Mouse (Mus musculus): ENCODE measurements around the gene Nrxn1. TPM values are rescaled to one million over a fixed set of nuclear protein-coding genes. Genes with fewer than 3 reads are reported as not detected.

Nrxn1 gene
- total and polyA plus RNA-seq, 3 experiments, result 2.0 to 2.7 (median 2.1) TPM

DNA sequence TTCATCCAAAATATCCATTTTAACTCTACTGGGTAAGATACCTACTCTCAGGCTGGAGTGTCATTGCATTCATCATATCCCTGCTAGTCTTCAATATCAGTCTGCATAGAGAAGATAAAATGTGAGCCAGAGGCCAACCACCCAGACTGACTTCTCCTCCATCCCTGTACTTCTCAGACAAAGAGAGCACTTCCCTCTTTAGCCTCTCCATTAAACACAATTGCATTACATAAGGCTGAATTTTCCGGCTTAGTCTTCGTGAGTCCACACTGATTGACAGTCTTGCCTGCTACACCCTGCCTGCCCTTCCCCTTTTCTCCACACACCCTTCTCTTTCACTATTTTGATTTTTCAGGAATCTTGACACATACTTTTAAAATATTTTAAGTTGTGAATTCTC is 858.1 kb downstream of the Nrxn1 start:
- no peak for TF ChIP-seq CTCF (IDR thresholded peaks at IDR 0.05)
- TF ChIP-seq EP300 (IDR thresholded peaks at IDR 0.05; ENCODE audit: insufficient read depth, low read depth, low read length), result no peak
- TF ChIP-seq POLR2A (IDR thresholded peaks at IDR 0.05; ENCODE audit: insufficient read depth, low read depth, low read length), result no peak
- Histone ChIP-seq H3K4me3 (no peak overlapping the region), H3K4me1 (ENCODE audit: control insufficient read depth, insufficient read depth, low read length) (no peaks in the 10 kb centered on the region), H3K27me3 (ENCODE audit: control insufficient read depth, insufficient read depth, low read length) (no peaks in the 10 kb centered on the region), H3K36me3 (ENCODE audit: control insufficient read depth, insufficient read depth, low read length) (no peaks in the 10 kb centered on the region), H3K27ac (no peak overlapping the region), H3K79me2 (replicated peaks; ENCODE audit: control insufficient read depth, insufficient read depth, low read length) (no peaks in the 10 kb centered on the region), H3K9ac (ENCODE audit: low read depth, low read length) (no peak overlapping the region)
- no peak for DNase-seq
- intact Hi-C loops (cut with DNase I), result no loop called here
- WGBS, result 80% methylated on average over 2 of the region's 2 CpGs

DNA sequence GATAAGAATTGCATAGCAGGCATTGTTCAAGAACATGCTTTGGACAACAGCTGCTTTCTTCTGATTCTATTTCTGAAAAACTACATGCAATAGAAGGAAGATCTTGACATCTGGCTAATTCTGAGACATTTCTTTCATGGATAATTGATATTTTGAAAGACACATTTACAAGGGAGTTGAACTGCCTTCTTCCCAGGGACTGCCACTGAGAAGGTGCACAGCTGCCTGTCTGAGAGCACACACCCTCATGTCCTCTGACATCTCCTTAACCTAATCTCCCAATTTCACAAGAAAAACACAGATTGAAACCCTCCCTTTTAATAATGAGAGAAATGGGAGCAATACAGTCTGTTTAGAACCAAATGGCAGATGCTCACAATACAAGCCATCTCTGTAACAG is 884.3 kb downstream of the Nrxn1 start:
- intact Hi-C loops (cut with DNase I), result no loop called here
- Histone ChIP-seq H3K4me3 (no peak overlapping the region), H3K4me1 (ENCODE audit: control insufficient read depth, insufficient read depth, low read length) (no peaks in the 10 kb centered on the region), H3K9ac (ENCODE audit: low read depth, low read length) (no peak overlapping the region), H3K27ac (no peak overlapping the region), H3K27me3 (ENCODE audit: control insufficient read depth, insufficient read depth, low read length) (no peaks in the 10 kb centered on the region), H3K79me2 (replicated peaks; ENCODE audit: control insufficient read depth, insufficient read depth, low read length) (no peaks in the 10 kb centered on the region), H3K36me3 (ENCODE audit: control insufficient read depth, insufficient read depth, low read length) (no peaks in the 10 kb centered on the region)
- no peak for DNase-seq
- TF ChIP-seq POLR2A (IDR thresholded peaks at IDR 0.05; ENCODE audit: insufficient read depth, low read depth, low read length), result no peak
- no peak for TF ChIP-seq CTCF (IDR thresholded peaks at IDR 0.05)
- no peak for TF ChIP-seq EP300 (IDR thresholded peaks at IDR 0.05; ENCODE audit: insufficient read depth, low read depth, low read length)

DNA sequence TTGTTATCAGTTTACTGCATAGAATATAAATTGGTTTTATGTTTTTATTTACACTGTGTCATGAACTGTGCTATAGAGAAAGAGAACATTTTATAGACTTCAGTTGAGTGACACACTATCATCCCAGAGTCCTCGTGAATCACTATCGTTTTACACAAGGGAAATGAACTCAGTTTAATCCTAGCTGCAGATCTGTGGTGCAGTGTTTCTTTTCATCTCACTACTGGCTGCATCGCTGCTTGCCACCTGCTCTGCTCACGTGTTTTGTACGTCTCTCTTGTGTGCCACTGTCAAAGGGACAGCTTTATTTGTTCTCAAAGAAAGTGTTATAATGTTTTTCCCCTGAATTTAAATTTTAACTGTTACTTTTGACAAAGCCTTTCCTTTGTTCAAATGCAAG is 885.3 kb downstream of the Nrxn1 start:
- intact Hi-C loops (cut with DNase I), result no loop called here
- Histone ChIP-seq H3K9ac (ENCODE audit: low read depth, low read length) (no peak overlapping the region), H3K79me2 (replicated peaks; ENCODE audit: control insufficient read depth, insufficient read depth, low read length) (no peaks in the 10 kb centered on the region), H3K4me3 (no peak overlapping the region), H3K4me1 (ENCODE audit: control insufficient read depth, insufficient read depth, low read length) (no peaks in the 10 kb centered on the region), H3K27me3 (ENCODE audit: control insufficient read depth, insufficient read depth, low read length) (no peaks in the 10 kb centered on the region), H3K36me3 (ENCODE audit: control insufficient read depth, insufficient read depth, low read length) (no peaks in the 10 kb centered on the region), H3K27ac (no peak overlapping the region)
- WGBS, result 68% methylated on average over 5 of the region's 5 CpGs
- DNase-seq, result no peak
- TF ChIP-seq EP300 (IDR thresholded peaks at IDR 0.05; ENCODE audit: insufficient read depth, low read depth, low read length) (no peak), POLR2A (IDR thresholded peaks at IDR 0.05; ENCODE audit: insufficient read depth, low read depth, low read length) (no peak), CTCF (IDR thresholded peaks at IDR 0.05) (no peak)

DNA sequence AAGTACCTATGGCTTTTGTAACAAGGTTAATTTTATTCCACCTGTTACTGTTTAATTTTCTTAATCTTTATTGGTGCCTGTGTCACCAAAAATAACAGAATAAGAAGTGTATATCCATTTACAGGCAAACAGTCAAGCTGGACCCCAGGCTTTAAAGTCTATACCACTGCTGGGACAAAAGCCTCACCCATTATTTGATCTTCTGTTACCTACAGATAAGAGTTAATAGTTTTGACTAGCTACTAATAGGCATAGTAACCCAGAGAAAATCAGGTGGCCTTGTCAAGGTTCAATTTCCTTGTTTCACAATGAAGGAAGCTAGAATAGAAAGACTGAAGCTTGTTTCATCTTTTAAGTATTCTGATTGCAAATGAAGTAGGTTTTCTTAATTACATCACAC is 888.9 kb downstream of the Nrxn1 start:
- H3K9ac ChIP-seq (ENCODE audit: low read depth, low read length), result no peak overlapping the region
- H3K27me3 ChIP-seq (ENCODE audit: control insufficient read depth, insufficient read depth, low read length), result no peaks in the 10 kb centered on the region
- DNase-seq, result no peak

DNA sequence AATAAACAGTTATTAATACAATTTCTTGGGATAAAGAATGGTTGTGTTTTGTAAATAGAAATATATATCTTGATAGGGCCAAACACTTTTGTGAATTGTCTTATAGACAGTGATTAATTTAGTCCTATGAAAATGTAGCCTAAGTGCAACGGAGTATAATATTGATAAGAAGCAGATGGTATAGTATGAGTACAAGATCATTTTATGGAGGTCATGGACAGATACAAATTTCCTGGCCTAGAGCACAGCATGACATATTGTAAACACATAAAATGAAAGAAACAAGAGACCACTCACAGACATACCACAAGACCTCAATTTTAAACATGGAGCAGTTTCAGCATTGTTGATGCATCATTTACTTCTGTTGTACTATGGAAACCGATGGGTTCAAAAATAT is 890.1 kb downstream of the Nrxn1 start:
- H3K27ac ChIP-seq, result no peak overlapping the region
- WGBS, result 83% methylated on average over 2 of the region's 2 CpGs
- H3K27me3 ChIP-seq (ENCODE audit: control insufficient read depth, insufficient read depth, low read length), result no peaks in the 10 kb centered on the region
- no peaks in the 10 kb centered on the region for H3K4me1 ChIP-seq (ENCODE audit: control insufficient read depth, insufficient read depth, low read length)
- no peaks in the 10 kb centered on the region for H3K79me2 ChIP-seq (replicated peaks; ENCODE audit: control insufficient read depth, insufficient read depth, low read length)
- no peaks in the 10 kb centered on the region for H3K36me3 ChIP-seq (ENCODE audit: control insufficient read depth, insufficient read depth, low read length)
- TF ChIP-seq CTCF (IDR thresholded peaks at IDR 0.05) (no peak), POLR2A (IDR thresholded peaks at IDR 0.05; ENCODE audit: insufficient read depth, low read depth, low read length) (no peak), EP300 (IDR thresholded peaks at IDR 0.05; ENCODE audit: insufficient read depth, low read depth, low read length) (no peak)
- DNase-seq, result no peak
- H3K9ac ChIP-seq (ENCODE audit: low read depth, low read length), result no peak overlapping the region
- intact Hi-C loops (cut with DNase I), result no loop called here
- no peak overlapping the region for H3K4me3 ChIP-seq

More for the DNA sequence above, 888.9 kb downstream of the Nrxn1 start:
- H3K4me1 ChIP-seq (ENCODE audit: control insufficient read depth, insufficient read depth, low read length), result no peaks in the 10 kb centered on the region
- intact Hi-C loops (cut with DNase I), result no loop called here
- H3K27ac ChIP-seq, result no peak overlapping the region
- no peak for TF ChIP-seq POLR2A (IDR thresholded peaks at IDR 0.05; ENCODE audit: insufficient read depth, low read depth, low read length)
- no peak for TF ChIP-seq CTCF (IDR thresholded peaks at IDR 0.05)
- TF ChIP-seq EP300 (IDR thresholded peaks at IDR 0.05; ENCODE audit: insufficient read depth, low read depth, low read length), result no peak
- no peaks in the 10 kb centered on the region for H3K36me3 ChIP-seq (ENCODE audit: control insufficient read depth, insufficient read depth, low read length)
- H3K79me2 ChIP-seq (replicated peaks; ENCODE audit: control insufficient read depth, insufficient read depth, low read length), result no peaks in the 10 kb centered on the region
- H3K4me3 ChIP-seq, result no peak overlapping the region

DNA sequence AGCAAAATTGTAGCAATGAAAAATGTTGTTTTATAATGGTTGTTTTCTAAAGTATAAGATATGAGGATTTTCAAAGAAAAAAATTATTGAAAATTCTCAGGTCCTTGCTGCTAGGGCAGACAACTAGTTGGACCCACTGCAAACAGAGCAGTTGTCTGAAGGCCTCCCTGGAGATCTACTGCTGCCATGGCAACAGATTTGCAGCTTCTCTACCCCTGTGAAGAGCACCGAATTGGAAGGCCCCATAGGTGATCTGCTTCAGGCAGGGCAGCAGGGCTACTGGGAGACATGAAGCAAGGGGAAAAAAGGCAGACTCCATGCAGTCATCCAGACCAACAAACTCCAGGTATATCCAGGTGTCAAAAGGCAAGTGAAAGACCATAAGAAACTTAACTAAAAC is 896.1 kb downstream of the Nrxn1 start:
- WGBS, result 14% methylated on average over 1 of the region's 1 CpGs
- H3K79me2 ChIP-seq (replicated peaks; ENCODE audit: control insufficient read depth, insufficient read depth, low read length), result no peaks in the 10 kb centered on the region
- intact Hi-C loops (cut with DNase I), result no loop called here

More for the DNA sequence above, 896.1 kb downstream of the Nrxn1 start:
- no peaks in the 10 kb centered on the region for H3K4me1 ChIP-seq (ENCODE audit: control insufficient read depth, insufficient read depth, low read length)
- no peak overlapping the region for H3K27ac ChIP-seq
- no peak for TF ChIP-seq POLR2A (IDR thresholded peaks at IDR 0.05; ENCODE audit: insufficient read depth, low read depth, low read length)
- no peak for TF ChIP-seq CTCF (IDR thresholded peaks at IDR 0.05)
- TF ChIP-seq EP300 (IDR thresholded peaks at IDR 0.05; ENCODE audit: insufficient read depth, low read depth, low read length), result no peak
- no peaks in the 10 kb centered on the region for H3K36me3 ChIP-seq (ENCODE audit: control insufficient read depth, insufficient read depth, low read length)
- no peaks in the 10 kb centered on the region for H3K27me3 ChIP-seq (ENCODE audit: control insufficient read depth, insufficient read depth, low read length)
- no peak overlapping the region for H3K4me3 ChIP-seq
- no peak overlapping the region for H3K9ac ChIP-seq (ENCODE audit: low read depth, low read length)
- no peak for DNase-seq
